Mouse (Mus musculus) testis, adult 2 months (tissue): ENCODE measurements around the gene Ssbp4.

ENCODE experiments used
- CTCF ChIP-seq: fragments of 200-500 bp; IDR thresholded peaks from 2 replicates; pipeline ENCODE4 v1.5.1; 2012; ENCODE audit warnings: low read depth, mild to moderate bottlenecking, inconsistent platforms, low read length, moderate library complexity; ENCODE audit not compliant: control insufficient read depth, insufficient read depth, insufficient replicate concordance
- POLR2A ChIP-seq: fragments of 200-500 bp; IDR thresholded peaks from 2 replicates; pipeline ENCODE4 v1.6.1; 2012; ENCODE audit warnings: low read depth, mild to moderate bottlenecking, inconsistent platforms, low read length, moderate library complexity; ENCODE audit not compliant: control insufficient read depth

DNA sequence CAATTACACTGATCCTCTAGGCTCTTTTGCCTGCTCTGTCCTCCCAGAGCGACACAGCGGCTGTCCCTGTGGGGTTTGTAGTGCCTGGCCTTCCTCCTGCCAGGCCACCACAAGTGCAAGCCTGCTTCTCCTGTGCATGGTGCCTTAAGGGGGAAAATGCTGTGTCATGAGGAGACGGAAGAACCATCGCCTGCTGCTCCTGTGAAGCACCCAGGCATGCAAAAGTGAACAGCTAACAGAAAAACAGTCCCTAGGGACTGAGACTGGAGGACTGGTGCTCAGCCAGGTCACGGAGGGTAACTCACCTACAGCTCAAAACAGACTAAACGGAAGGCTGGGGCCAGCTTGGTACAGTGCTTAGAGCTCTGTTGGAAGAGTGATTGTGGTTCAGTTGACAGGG, 26.9 kb upstream of the Ssbp4 start:
- TF ChIP-seq CTCF (no peak), POLR2A (no peak)
